Mouse (Mus musculus) testis, adult 2 months (tissue): ENCODE results near the gene Crispld2. TPM values are rescaled to one million over a fixed set of nuclear protein-coding genes. Genes with fewer than 3 reads are reported as not detected.

ENCODE experiments used
- H3K27ac ChIP-seq: fragments of 200-500 bp; 2 replicates; pipeline ENCODE4 v1.5.1; 2012; ENCODE audit warnings: low read depth, low read length; ENCODE audit not compliant: control insufficient read depth, insufficient read depth
- H3K27me3 ChIP-seq: fragments of 200-500 bp; 2 replicates; pipeline ENCODE4 v1.6.1; 2012; ENCODE audit warnings: mild to moderate bottlenecking, low read length, moderate library complexity; ENCODE audit not compliant: control insufficient read depth, insufficient read depth
- H3K36me3 ChIP-seq: fragments of 200-500 bp; 2 replicates; pipeline ENCODE4 v1.6.1; 2012; ENCODE audit warnings: mild to moderate bottlenecking, low read length; ENCODE audit not compliant: control insufficient read depth, insufficient read depth
- H3K4me1 ChIP-seq: fragments of 200-500 bp; 2 replicates; pipeline ENCODE4 v1.6.1; 2012; ENCODE audit warnings: low read length; ENCODE audit not compliant: control insufficient read depth, insufficient read depth
- H3K4me3 ChIP-seq: fragments of 200-500 bp; 2 replicates; pipeline ENCODE4 v1.5.1; 2012; ENCODE audit warnings: low read depth, mild to moderate bottlenecking, low read length, moderate library complexity, mixed read lengths; ENCODE audit not compliant: control insufficient read depth
- CTCF ChIP-seq: fragments of 200-500 bp; IDR thresholded peaks from 2 replicates; pipeline ENCODE4 v1.5.1; 2012; ENCODE audit warnings: low read depth, mild to moderate bottlenecking, inconsistent platforms, low read length, moderate library complexity; ENCODE audit not compliant: control insufficient read depth, insufficient read depth, insufficient replicate concordance
- POLR2A ChIP-seq: fragments of 200-500 bp; IDR thresholded peaks from 2 replicates; pipeline ENCODE4 v1.6.1; 2012; ENCODE audit warnings: low read depth, mild to moderate bottlenecking, inconsistent platforms, low read length, moderate library complexity; ENCODE audit not compliant: control insufficient read depth
- polyA plus RNA-seq: library from polyadenylated mRNA; depleted of rRNA; stranded (reverse); fragments of >200 nt; gene quantifications from 2 replicates; pipeline ENCODE4 v1.2.3, GENCODE M21; 2012

The Crispld2 gene
- polyA plus RNA-seq, 1 experiment, result 6.2 TPM

- no peak for TF ChIP-seq POLR2A
- TF ChIP-seq CTCF, result no peak
- Histone ChIP-seq H3K4me1 (peaks cover 2% of the 10 kb centered on the region), H3K36me3 (no peaks in the 10 kb centered on the region), H3K27ac (no peak overlapping the region), H3K4me3 (no peak overlapping the region), H3K27me3 (no peaks in the 10 kb centered on the region)
Observed at GRCm38 (mm10) chr8:120057078-120057477, 64.8 kb downstream of the Crispld2 start.

DNA sequence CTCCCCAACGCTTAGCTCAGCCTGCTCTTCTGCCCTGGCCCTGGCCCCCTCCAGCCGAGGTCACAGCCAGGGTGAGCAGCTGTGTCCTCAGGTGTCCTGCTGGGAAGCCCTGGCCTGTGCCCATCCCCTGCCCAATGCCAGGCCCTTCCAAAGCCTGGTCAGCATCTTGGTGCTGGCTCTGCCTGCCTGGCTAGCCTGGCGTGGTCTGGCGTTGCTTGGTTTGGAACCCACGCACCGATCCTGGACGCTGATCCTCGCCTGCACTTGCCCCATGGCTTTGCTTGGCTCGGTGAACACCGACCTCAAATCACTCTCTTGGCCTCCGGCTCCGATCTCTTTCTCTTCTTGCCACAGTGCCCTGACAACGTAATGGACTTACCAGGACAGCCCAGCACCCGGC, 70.5 kb downstream of the Crispld2 start:
- no peak overlapping the region for H3K4me3 ChIP-seq
- H3K27ac ChIP-seq, result no peak overlapping the region
- no peaks in the 10 kb centered on the region for H3K27me3 ChIP-seq
- H3K36me3 ChIP-seq, result no peaks in the 10 kb centered on the region
- TF ChIP-seq POLR2A, result no peak
- no peak for TF ChIP-seq CTCF
- no peaks in the 10 kb centered on the region; the same call in 1 of the 2 replicates for H3K4me1 ChIP-seq

DNA sequence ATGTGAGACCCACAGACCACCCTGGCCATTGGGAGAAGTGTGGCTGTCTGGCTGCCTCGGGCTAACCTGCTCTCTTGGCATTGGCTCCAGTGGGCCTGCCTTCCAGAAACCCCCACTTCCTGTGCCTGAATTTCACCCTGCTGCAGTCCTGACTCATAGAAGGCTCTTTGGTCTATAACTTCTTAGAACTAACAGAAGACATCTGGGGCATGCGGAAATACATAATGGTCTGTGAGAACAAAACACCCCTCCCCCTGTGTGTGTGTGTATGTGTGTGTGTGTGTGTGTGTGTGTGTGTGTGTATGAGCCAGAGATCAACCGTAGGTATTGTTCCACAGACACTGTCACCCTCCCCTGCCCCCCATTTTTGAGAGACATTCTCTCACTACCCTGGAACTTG, 71.1 kb downstream of the Crispld2 start:
- no peak overlapping the region for H3K4me3 ChIP-seq
- no peak overlapping the region for H3K27ac ChIP-seq
- no peaks in the 10 kb centered on the region for H3K36me3 ChIP-seq
- no peaks in the 10 kb centered on the region for H3K27me3 ChIP-seq
- H3K4me1 ChIP-seq, result no peaks in the 10 kb centered on the region; the same call in none of the 2 replicates
- TF ChIP-seq POLR2A (no peak), CTCF (no peak)

DNA sequence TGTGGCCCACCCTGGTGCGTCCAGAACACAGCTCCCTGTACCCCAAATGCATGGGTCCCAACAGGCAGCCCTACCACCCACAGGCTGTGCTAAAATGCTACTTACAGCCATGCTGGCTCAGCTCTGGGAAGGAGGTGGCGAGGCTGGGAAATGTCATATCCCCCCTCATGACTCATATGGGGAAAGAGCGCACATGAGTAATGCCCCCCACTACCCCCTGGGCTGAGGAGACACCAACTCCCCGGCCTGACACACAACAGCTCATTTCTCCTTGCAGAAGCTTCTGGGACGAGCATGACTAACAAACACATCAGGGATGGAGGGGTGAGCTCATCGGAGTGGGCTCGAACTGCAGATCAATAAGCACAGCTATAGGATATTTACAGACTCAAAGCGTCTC, 73.4 kb downstream of the Crispld2 start:
- Histone ChIP-seq H3K27ac (no peak overlapping the region), H3K27me3 (no peaks in the 10 kb centered on the region), H3K4me1 (no peaks in the 10 kb centered on the region; the same call in 1 of the 2 replicates), H3K36me3 (no peaks in the 10 kb centered on the region), H3K4me3 (no peak overlapping the region)
- no peak for TF ChIP-seq POLR2A
- no peak for TF ChIP-seq CTCF

DNA sequence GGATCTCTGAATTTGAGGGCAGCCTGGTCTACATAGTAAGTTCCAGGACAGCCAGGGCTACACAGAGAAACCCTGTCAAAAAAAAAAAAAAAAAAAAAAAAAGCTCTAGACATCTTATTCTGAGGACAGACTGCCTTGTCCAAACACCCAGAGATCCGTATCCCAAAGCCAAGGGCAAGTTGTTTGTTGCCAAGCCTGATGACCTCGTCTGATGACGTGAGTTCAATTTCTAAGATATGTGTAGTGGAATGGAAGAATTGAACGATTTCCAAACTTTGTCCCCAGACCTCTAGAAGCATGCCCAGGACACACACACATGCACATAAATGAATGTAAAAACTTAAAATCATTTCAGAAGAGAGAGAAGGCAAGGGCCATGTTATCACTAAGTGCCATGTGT, 74.0 kb downstream of the Crispld2 start:
- H3K27me3 ChIP-seq, result no peaks in the 10 kb centered on the region
- H3K36me3 ChIP-seq, result no peaks in the 10 kb centered on the region
- TF ChIP-seq CTCF (no peak), POLR2A (no peak)
- no peak overlapping the region for H3K27ac ChIP-seq
- no peaks in the 10 kb centered on the region; the same call in 1 of the 2 replicates for H3K4me1 ChIP-seq
- H3K4me3 ChIP-seq, result no peak overlapping the region

DNA sequence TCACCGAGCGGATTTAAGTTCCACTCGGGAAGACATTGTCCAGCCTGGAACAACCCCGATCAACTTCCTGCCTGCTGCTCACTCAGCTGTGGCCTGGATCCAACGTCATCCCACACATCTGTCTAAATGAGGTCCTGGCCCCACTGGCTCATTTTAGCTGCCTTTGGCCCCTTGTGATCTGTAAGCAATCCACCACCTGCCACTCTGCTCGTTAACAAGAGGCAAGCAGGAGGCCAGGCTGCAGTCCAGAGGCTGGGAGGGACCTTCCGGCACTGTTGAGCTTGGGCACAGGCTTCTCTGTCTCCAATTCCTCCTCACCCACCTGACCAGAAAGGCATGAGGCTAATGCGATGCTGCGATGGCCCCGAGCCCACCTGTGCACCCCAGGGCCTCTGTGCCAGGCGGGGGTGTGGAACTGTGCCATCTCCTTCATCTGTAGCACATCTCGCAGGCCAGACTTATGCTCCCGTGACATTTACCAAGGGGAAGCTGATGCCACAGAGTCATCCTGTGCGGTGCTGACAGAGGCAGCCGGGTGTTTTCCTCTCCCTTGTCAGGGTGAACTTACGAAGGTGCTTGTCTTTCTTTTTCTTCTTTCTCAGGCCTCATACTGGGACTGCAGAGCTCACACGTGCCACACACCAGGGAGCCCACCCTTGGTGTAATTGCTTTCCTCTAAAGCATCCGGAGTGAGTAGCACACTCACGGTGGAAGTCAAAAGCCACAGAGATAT, 75.9 kb downstream of the Crispld2 start:
- peaks cover 2% of the 10 kb centered on the region for H3K4me1 ChIP-seq
- H3K4me3 ChIP-seq, result no peak overlapping the region
- TF ChIP-seq POLR2A (no peak), CTCF (no peak)
- no peaks in the 10 kb centered on the region for H3K36me3 ChIP-seq
- H3K27ac ChIP-seq, result no peak overlapping the region
- no peaks in the 10 kb centered on the region for H3K27me3 ChIP-seq

DNA sequence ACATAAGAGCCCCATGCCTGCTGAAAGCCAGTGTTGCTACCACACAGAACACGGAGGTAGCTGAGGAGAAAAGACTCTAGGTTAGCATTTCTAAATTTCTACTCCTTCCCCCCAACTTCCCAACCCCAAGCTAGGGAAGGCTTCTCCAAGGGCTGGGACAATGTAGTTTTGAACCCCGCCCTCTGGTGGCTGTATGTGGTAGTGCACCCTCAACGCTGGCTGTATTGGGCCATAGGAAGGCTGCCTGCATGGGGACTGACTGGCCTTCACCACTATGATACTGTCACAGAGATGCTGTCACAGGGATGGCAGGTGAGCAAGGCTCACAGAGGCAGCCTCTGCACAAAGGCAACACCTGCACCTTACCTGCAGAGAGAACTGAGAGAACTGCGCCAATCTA, 79.4 kb downstream of the Crispld2 start:
- no peak overlapping the region for H3K27ac ChIP-seq
- H3K27me3 ChIP-seq, result no peaks in the 10 kb centered on the region
- TF ChIP-seq CTCF (peak; percentile 99), POLR2A (no peak)
- H3K36me3 ChIP-seq, result no peaks in the 10 kb centered on the region
- H3K4me3 ChIP-seq, result no peak overlapping the region
- H3K4me1 ChIP-seq, result peaks cover 2% of the 10 kb centered on the region
